Mouse (Mus musculus) ovary, adult 10 weeks (tissue): ENCODE measurements around the gene A530064D06Rik. TPM values are rescaled to one million over a fixed set of nuclear protein-coding genes. Genes with fewer than 3 reads are reported as not detected.

ENCODE experiments used
- polyA plus RNA-seq: library from polyadenylated mRNA; stranded (reverse); fragments of 350-450 nt; fragmentation: Illumina TruSeq; extraction: RNeasy Lipid Tissue Mini Kit (QIAGEN cat#74804); gene quantifications from one replicate; pipeline ENCODE4 v1.2.3, GENCODE M21; 2014

The A530064D06Rik gene
- 0.97 TPM for polyA plus RNA-seq

DNA sequence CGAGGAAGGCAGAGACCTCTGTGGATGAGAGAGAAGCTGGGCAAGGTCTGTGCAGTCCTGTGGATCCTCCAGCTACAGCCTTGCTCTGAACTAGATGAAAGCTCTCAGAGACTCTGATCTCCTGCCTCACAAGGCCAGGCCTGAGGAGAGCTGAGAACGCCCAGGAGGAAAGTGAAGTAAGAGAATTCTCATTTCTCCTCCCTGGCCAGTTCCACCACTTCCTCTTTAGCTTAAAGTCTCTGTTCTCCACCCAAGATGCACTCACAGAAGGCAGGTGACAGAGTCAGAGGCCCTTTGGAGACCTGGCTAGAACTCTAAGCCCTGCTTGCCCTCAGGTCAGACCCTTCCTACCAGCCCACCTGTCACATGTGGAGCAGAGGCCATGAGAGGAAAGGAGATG, at the start of gene A530064D06Rik:
A530064D06Rik (minus strand) TSS at position 173 of the 400 bp plus-strand sequence.

GRCm38 (mm10) chr17:48146120-48146519, 21.0 kb downstream of the A530064D06Rik start, which contains the start of gene 9830107B12Rik:
Gene 9830107B12Rik, minus strand, starts transcription at chr17:48146268.

Other genes starting within 250 kb of the A530064D06Rik start
- 0.20 TPM for gene Foxp4, start 242.6 kb downstream of the A530064D06Rik start, polyA plus RNA-seq
- not detected for gene 1700122O11Rik, start 129.0 kb downstream of the A530064D06Rik start, polyA plus RNA-seq
- gene 1700067P10Rik, start 78.0 kb downstream of the A530064D06Rik start, polyA plus RNA-seq: not detected
- gene 9830107B12Rik, start 21.0 kb downstream of the A530064D06Rik start, polyA plus RNA-seq: not detected
- not detected for gene Trem1, start 65.5 kb upstream of the A530064D06Rik start, polyA plus RNA-seq
- gene Trem3, start 80.5 kb upstream of the A530064D06Rik start, polyA plus RNA-seq: not detected
- not detected for gene Treml4, start 97.0 kb upstream of the A530064D06Rik start, polyA plus RNA-seq
- gene Treml2, start 132.2 kb upstream of the A530064D06Rik start, polyA plus RNA-seq: not detected
- gene B430306N03Rik, start 148.9 kb upstream of the A530064D06Rik start, polyA plus RNA-seq: 0.86 TPM
- 0.26 TPM for gene Trem2, start 179.1 kb upstream of the A530064D06Rik start, polyA plus RNA-seq
- gene Treml1, start 192.6 kb upstream of the A530064D06Rik start, polyA plus RNA-seq: not detected
- gene Nfya, start 242.6 kb upstream of the A530064D06Rik start, polyA plus RNA-seq: 41.9 TPM
- gene Oard1, start 242.7 kb upstream of the A530064D06Rik start, polyA plus RNA-seq: 40.5 TPM